Mouse (Mus musculus) lung, adult 2 months (tissue): ENCODE results near the gene Snd1.

Experiments used
- CTCF ChIP-seq: fragments of 200-500 bp; IDR thresholded peaks from 2 replicates; pipeline ENCODE4 v1.5.1; 2011; ENCODE audit warnings: mild to moderate bottlenecking, low read length, control low read depth; ENCODE audit not compliant: insufficient read depth
- POLR2A ChIP-seq: fragments of 200-500 bp; IDR thresholded peaks from 2 replicates; pipeline ENCODE4 v1.6.1; 2011; ENCODE audit warnings: low read depth, mild to moderate bottlenecking, control low read depth, low read length, borderline replicate concordance; ENCODE audit errors: extremely low read depth

- no peak for TF ChIP-seq CTCF
- TF ChIP-seq POLR2A: no peak
Measured at GRCm38 (mm10) chr6:28630926-28631325, 156.0 kb downstream of the Snd1 start.
